Mouse (Mus musculus): ENCODE measurements around the gene Sned1.

The Sned1 gene

GRCm38 (mm10) chr1:93323973-93324372 is 88.3 kb downstream of the Sned1 start:
- DNase-seq (ENCODE audit: low spot score): no peak

- no peak for DNase-seq (ENCODE audit: low spot score)
These were observed 90.8 kb downstream of the Sned1 start for GRCm38 (mm10) chr1:93326446-93326845.

- DNase-seq (ENCODE audit: low spot score): no peak
These were observed 99.0 kb downstream of the Sned1 start for GRCm38 (mm10) chr1:93334621-93335020.

- peak; percentile 87 for DNase-seq (ENCODE audit: low spot score)
These were observed 107.2 kb downstream of the Sned1 start, which contains the start of the genes Ppp1r7 and Pask for GRCm38 (mm10) chr1:93342648-93343503. TSS of gene Ppp1r7 (plus strand) at chr1:93342854. TSS of gene Pask (minus strand) at chr1:93343482.

- DNase-seq (ENCODE audit: low spot score): peak; percentile 83
These were observed 107.9 kb downstream of the Sned1 start for GRCm38 (mm10) chr1:93343504-93344047.

GRCm38 (mm10) chr1:93347176-93347575 is 111.5 kb downstream of the Sned1 start:
- DNase-seq (ENCODE audit: low spot score): no peak

DNA sequence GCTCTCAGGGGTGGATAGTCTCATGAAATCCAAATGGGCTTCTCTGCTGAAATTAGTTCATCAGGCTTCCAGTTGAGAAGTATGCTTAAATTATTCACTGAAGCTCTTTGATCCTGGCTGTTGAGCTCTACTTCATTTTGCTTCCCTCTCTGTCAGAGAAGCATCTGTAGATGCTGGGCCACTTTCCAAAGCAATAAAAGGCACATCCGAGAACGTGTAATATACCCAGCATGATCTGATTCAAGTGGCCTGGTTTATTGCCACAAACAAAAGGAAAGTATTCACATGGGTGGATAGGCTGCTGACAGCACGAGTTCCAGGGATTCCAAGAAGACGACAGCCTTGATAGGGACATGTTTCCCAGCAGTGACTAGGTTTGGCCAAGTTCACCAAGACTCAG is 114.1 kb downstream of the Sned1 start:
- DNase-seq (ENCODE audit: low spot score): no peak
